Mouse (Mus musculus) naive thymus-derived CD4-positive, alpha-beta T cell, adult 2 months (primary cell): ENCODE data around the gene Rbbp4.

Source experiments
- DNase-seq: peaks from one replicate; pipeline ENCODE4 v3.0.0-alpha.2; 2011; ENCODE audit warnings: low read depth

Rbbp4 gene

GRCm38 (mm10) chr4:129353176-129353575, 18.0 kb upstream of the Rbbp4 start:
- no peak for DNase-seq

- DNase-seq, result no peak
These were observed 15.9 kb upstream of the Rbbp4 start for GRCm38 (mm10) chr4:129351111-129351510.

GRCm38 (mm10) chr4:129350644-129351043, 15.5 kb upstream of the Rbbp4 start:
- peak; percentile 91 for DNase-seq

GRCm38 (mm10) chr4:129346481-129347154, 11.4 kb upstream of the Rbbp4 start:
- no peak for DNase-seq

- DNase-seq, result no peak
These were observed 7.5 kb upstream of the Rbbp4 start for GRCm38 (mm10) chr4:129342705-129343104.

GRCm38 (mm10) chr4:129341888-129342287, 6.7 kb upstream of the Rbbp4 start:
- DNase-seq, result peak; percentile 36

- DNase-seq, result no peak
These were observed 4.6 kb upstream of the Rbbp4 start for GRCm38 (mm10) chr4:129339743-129340142.

GRCm38 (mm10) chr4:129336291-129336690, 1.1 kb upstream of the Rbbp4 start:
- no peak for DNase-seq

- no peak for DNase-seq
These were observed 424 bp downstream of the Rbbp4 start for GRCm38 (mm10) chr4:129334677-129335215.

- DNase-seq, result no peak
These were observed 2.3 kb downstream of the Rbbp4 start for GRCm38 (mm10) chr4:129332846-129333245.

- no peak for DNase-seq
These were observed 9.0 kb downstream of the Rbbp4 start for GRCm38 (mm10) chr4:129326191-129326590.

- no peak for DNase-seq
These were observed 10.4 kb downstream of the Rbbp4 start for GRCm38 (mm10) chr4:129324756-129325155.

- DNase-seq, result no peak
These were observed 11.7 kb downstream of the Rbbp4 start for GRCm38 (mm10) chr4:129323491-129323890.

GRCm38 (mm10) chr4:129322042-129322441, 13.1 kb downstream of the Rbbp4 start:
- DNase-seq, result no peak

- no peak for DNase-seq
These were observed 14.3 kb downstream of the Rbbp4 start for GRCm38 (mm10) chr4:129320876-129321275.

- no peak for DNase-seq
These were observed 21.3 kb downstream of the Rbbp4 start for GRCm38 (mm10) chr4:129313886-129314285.

- no peak for DNase-seq
These were observed 27.2 kb downstream of the Rbbp4 start for GRCm38 (mm10) chr4:129307936-129308335.

- no peak for DNase-seq
These were observed 30.9 kb downstream of the Rbbp4 start for GRCm38 (mm10) chr4:129304306-129304705.

GRCm38 (mm10) chr4:129303816-129304215, 31.4 kb downstream of the Rbbp4 start:
- DNase-seq, result no peak

GRCm38 (mm10) chr4:129303401-129303800, 31.8 kb downstream of the Rbbp4 start:
- no peak for DNase-seq

- no peak for DNase-seq
These were observed 36.0 kb downstream of the Rbbp4 start for GRCm38 (mm10) chr4:129299121-129299520.

- DNase-seq, result no peak
These were observed 37.4 kb downstream of the Rbbp4 start for GRCm38 (mm10) chr4:129297724-129298123.

- DNase-seq, result no peak
These were observed 39.1 kb downstream of the Rbbp4 start for GRCm38 (mm10) chr4:129296066-129296465.

- DNase-seq, result no peak
These were observed 40.0 kb downstream of the Rbbp4 start for GRCm38 (mm10) chr4:129295188-129295587.
